Mouse (Mus musculus) E14TG2a.4 (cell line): ENCODE measurements around the gene Ttc1.
A peak's percentile ranks its signal among the peaks of the same experiment; 100 is the strongest.

ENCODE experiments used
- H3K27me3 ChIP-seq: 2 replicates; pipeline ENCODE4 v1.6.1; 2014; ENCODE audit warnings: low read length, control low read depth; ENCODE audit not compliant: insufficient read depth
- H3K36me3 ChIP-seq: 2 replicates; pipeline ENCODE4 v1.6.1; 2014; ENCODE audit warnings: low read length, control low read depth; ENCODE audit not compliant: insufficient read depth
- H3K4me1 ChIP-seq: replicated peaks from 2 replicates; pipeline ENCODE4 v1.6.1; 2014; ENCODE audit warnings: low read depth, low read length, control low read depth
- H3K4me3 ChIP-seq: replicated peaks from 2 replicates; pipeline ENCODE4 v1.5.1; 2014; ENCODE audit warnings: mild to moderate bottlenecking, low read length
- H3K9me3 ChIP-seq: 2 replicates; pipeline ENCODE4 v1.6.1; 2014; ENCODE audit warnings: low read length, control low read depth
- CTCF ChIP-seq: conservative IDR thresholded peaks from 2 replicates; pipeline ENCODE4 v1.5.1; 2014; ENCODE audit warnings: low read length
- NANOG ChIP-seq: IDR thresholded peaks from 2 replicates; pipeline ENCODE4 v1.6.1; 2014; ENCODE audit warnings: borderline replicate concordance, low read length, mixed read lengths
- POU5F1 ChIP-seq: IDR thresholded peaks from 2 replicates; pipeline ENCODE4 v1.6.1; 2014; ENCODE audit warnings: low read length, borderline replicate concordance

The Ttc1 gene

GRCm38 (mm10) chr11:43747233-43748226 is at the start of gene Ttc1:
Gene Ttc1, minus strand, starts transcription at chr11:43748008.
- H3K36me3 ChIP-seq, result peaks cover 27% of the 10 kb centered on the region
- TF ChIP-seq POU5F1, result no peak
- no peaks in the 10 kb centered on the region for H3K27me3 ChIP-seq
- no peaks in the 10 kb centered on the region for H3K9me3 ChIP-seq
- peaks cover 30% of the 10 kb centered on the region for H3K4me1 ChIP-seq
- peak within 1 kb of the TSS; percentile 93 for H3K4me3 ChIP-seq

- Histone ChIP-seq H3K4me3 (no peak overlapping the region), H3K4me1 (no peaks in the 10 kb centered on the region), H3K36me3 (no peaks in the 10 kb centered on the region), H3K9me3 (no peaks in the 10 kb centered on the region), H3K27me3 (no peaks in the 10 kb centered on the region)
- TF ChIP-seq CTCF (no peak), NANOG (no peak), POU5F1 (no peak)
These were observed 48.2 kb upstream of the Ttc1 start for GRCm38 (mm10) chr11:43795992-43796391.

- Histone ChIP-seq H3K36me3 (no peaks in the 10 kb centered on the region), H3K4me3 (no peak overlapping the region), H3K27me3 (no peaks in the 10 kb centered on the region), H3K4me1 (no peaks in the 10 kb centered on the region), H3K9me3 (no peaks in the 10 kb centered on the region)
- TF ChIP-seq NANOG (no peak), POU5F1 (no peak), CTCF (no peak)
These were observed 42.6 kb upstream of the Ttc1 start for GRCm38 (mm10) chr11:43790446-43790845.

GRCm38 (mm10) chr11:43783772-43784171 is 36.0 kb upstream of the Ttc1 start:
- H3K36me3 ChIP-seq, result no peaks in the 10 kb centered on the region
- H3K27me3 ChIP-seq, result no peaks in the 10 kb centered on the region

GRCm38 (mm10) chr11:43783106-43783505 is 35.3 kb upstream of the Ttc1 start:
- H3K36me3 ChIP-seq, result no peaks in the 10 kb centered on the region
- no peaks in the 10 kb centered on the region for H3K9me3 ChIP-seq
- TF ChIP-seq NANOG, result no peak
- no peak for TF ChIP-seq CTCF
- no peak for TF ChIP-seq POU5F1
- peaks cover 3% of the 10 kb centered on the region; the same call in 1 of the 2 replicates for H3K4me1 ChIP-seq
- no peak overlapping the region for H3K4me3 ChIP-seq
- H3K27me3 ChIP-seq, result peaks cover 3% of the 10 kb centered on the region; the same call in 1 of the 2 replicates

More at GRCm38 (mm10) chr11:43783772-43784171, 36.0 kb upstream of the Ttc1 start:
- Histone ChIP-seq H3K4me3 (no peak overlapping the region), H3K4me1 (peaks cover 3% of the 10 kb centered on the region; the same call in 1 of the 2 replicates), H3K9me3 (no peaks in the 10 kb centered on the region)
- TF ChIP-seq POU5F1, result no peak
- no peak for TF ChIP-seq NANOG
- TF ChIP-seq CTCF, result peak; percentile 92

GRCm38 (mm10) chr11:43779551-43779950 is 31.7 kb upstream of the Ttc1 start:
- peaks cover 33% of the 10 kb centered on the region for H3K27me3 ChIP-seq
- peaks cover 8% of the 10 kb centered on the region; the same call in 1 of the 2 replicates for H3K4me1 ChIP-seq
- no peaks in the 10 kb centered on the region for H3K36me3 ChIP-seq
- no peak overlapping the region for H3K4me3 ChIP-seq
- H3K9me3 ChIP-seq, result no peaks in the 10 kb centered on the region
- TF ChIP-seq CTCF (no peak), POU5F1 (no peak), NANOG (no peak)

GRCm38 (mm10) chr11:43776324-43776694 is 28.5 kb upstream of the Ttc1 start:
- TF ChIP-seq NANOG (no peak), CTCF (no peak), POU5F1 (no peak)
- H3K27me3 ChIP-seq, result peaks cover 47% of the 10 kb centered on the region
- H3K4me1 ChIP-seq, result peaks cover 5% of the 10 kb centered on the region; the same call in 1 of the 2 replicates
- H3K36me3 ChIP-seq, result no peaks in the 10 kb centered on the region
- H3K4me3 ChIP-seq, result peak overlapping the region; percentile 78
- no peaks in the 10 kb centered on the region for H3K9me3 ChIP-seq

GRCm38 (mm10) chr11:43775469-43776323 is 27.9 kb upstream of the Ttc1 start:
- no peaks in the 10 kb centered on the region for H3K9me3 ChIP-seq
- H3K4me3 ChIP-seq, result peak overlapping the region; percentile 78
- H3K36me3 ChIP-seq, result no peaks in the 10 kb centered on the region
- peaks cover 47% of the 10 kb centered on the region for H3K27me3 ChIP-seq
- no peak for TF ChIP-seq NANOG
- no peak for TF ChIP-seq POU5F1
- no peak for TF ChIP-seq CTCF
- H3K4me1 ChIP-seq, result peaks cover 5% of the 10 kb centered on the region; the same call in 1 of the 2 replicates
